Mouse (Mus musculus) G1E-ER4 (cell line): Measurements from ENCODE around the gene Lrg1. TPM values are rescaled to one million over a fixed set of nuclear protein-coding genes. Genes with fewer than 3 reads are reported as not detected.

Experiments used
- GATA1 ChIP-seq: IDR thresholded peaks from one replicate; pipeline ENCODE4 v1.8.0; 2012; ENCODE audit warnings: low read length, inconsistent platforms
- polyA plus RNA-seq: library from polyadenylated mRNA; stranded (reverse); fragments of >175 nt; gene quantifications from 2 replicates; pipeline ENCODE4 v1.2.3, GENCODE M21; 2012

The Lrg1 gene
- polyA plus RNA-seq, 1 experiment: not detected

GRCm38 (mm10) chr17:56123681-56124340 lies 2.0 kb upstream of the Lrg1 start:
- TF ChIP-seq GATA1: no peak

GRCm38 (mm10) chr17:56123161-56123560 lies 1.4 kb upstream of the Lrg1 start:
- TF ChIP-seq GATA1: no peak

- TF ChIP-seq GATA1: no peak
Observed at GRCm38 (mm10) chr17:56119981-56120880, 1.6 kb downstream of the Lrg1 start.

- TF ChIP-seq GATA1: no peak
Observed at GRCm38 (mm10) chr17:56119431-56119830, 2.4 kb downstream of the Lrg1 start.

GRCm38 (mm10) chr17:56117251-56117710 lies 4.5 kb downstream of the Lrg1 start, which contains the start of gene Plin5:
Plin5 (minus strand) TSS chr17:56117596.
- no peak for TF ChIP-seq GATA1

GRCm38 (mm10) chr17:56116193-56116592 lies 5.6 kb downstream of the Lrg1 start:
- no peak for TF ChIP-seq GATA1

GRCm38 (mm10) chr17:56112743-56113142 lies 9.1 kb downstream of the Lrg1 start:
- no peak for TF ChIP-seq GATA1

- TF ChIP-seq GATA1: no peak
Observed at GRCm38 (mm10) chr17:56111864-56112263, 9.9 kb downstream of the Lrg1 start.

- no peak for TF ChIP-seq GATA1
Observed at GRCm38 (mm10) chr17:56111021-56111420, 10.8 kb downstream of the Lrg1 start.

GRCm38 (mm10) chr17:56110571-56110970 lies 11.2 kb downstream of the Lrg1 start:
- TF ChIP-seq GATA1: no peak

GRCm38 (mm10) chr17:56109219-56110051 lies 12.4 kb downstream of the Lrg1 start, which contains the start of gene Plin4:
Plin4 (minus strand) TSS chr17:56109803.
- no peak for TF ChIP-seq GATA1

GRCm38 (mm10) chr17:56108334-56109044 lies 13.3 kb downstream of the Lrg1 start:
- TF ChIP-seq GATA1: no peak

GRCm38 (mm10) chr17:56107736-56108135 lies 14.1 kb downstream of the Lrg1 start:
- TF ChIP-seq GATA1: no peak

GRCm38 (mm10) chr17:56106981-56107380 lies 14.8 kb downstream of the Lrg1 start:
- no peak for TF ChIP-seq GATA1
